Mouse (Mus musculus): Measurements from ENCODE around the gene Auts2.
A peak's percentile ranks its signal among the peaks of the same experiment; 100 is the strongest.
"Not testable (repeated sequence)": the region's sequence is repeated elsewhere in the genome, so short reads cannot be mapped to it uniquely, and the experiment has no call there.

Auts2 gene

GRCm38 (mm10) chr5:132543118-132544071 lies at the start of gene Auts2:
TSS of gene Auts2 (minus strand) at chr5:132543344.
- peak; percentile 85 for DNase-seq (ENCODE audit: low spot score)

GRCm38 (mm10) chr5:132591721-132592695 lies 48.9 kb upstream of the Auts2 start:
- DNase-seq (ENCODE audit: low spot score): no peak

GRCm38 (mm10) chr5:132579774-132580173 lies 36.6 kb upstream of the Auts2 start:
- DNase-seq (ENCODE audit: low spot score): peak; percentile 15

- not testable (repeated sequence) for DNase-seq (ENCODE audit: low spot score)
These were observed 17.6 kb upstream of the Auts2 start for GRCm38 (mm10) chr5:132560771-132561170.

GRCm38 (mm10) chr5:132545761-132546160 lies 2.6 kb upstream of the Auts2 start:
- DNase-seq (ENCODE audit: low spot score): no peak

GRCm38 (mm10) chr5:132544176-132544995 lies 1.2 kb upstream of the Auts2 start:
- DNase-seq (ENCODE audit: low spot score): no peak

- no peak for DNase-seq (ENCODE audit: low spot score)
These were observed 643 bp downstream of the Auts2 start for GRCm38 (mm10) chr5:132542381-132543020.

- no peak for DNase-seq (ENCODE audit: low spot score)
These were observed 1.2 kb downstream of the Auts2 start for GRCm38 (mm10) chr5:132541951-132542350.

- DNase-seq (ENCODE audit: low spot score): no peak
These were observed 1.7 kb downstream of the Auts2 start for GRCm38 (mm10) chr5:132541371-132541931.

GRCm38 (mm10) chr5:132540841-132541311 lies 2.3 kb downstream of the Auts2 start:
- peak; percentile 43 for DNase-seq (ENCODE audit: low spot score)

GRCm38 (mm10) chr5:132537475-132537874 lies 5.7 kb downstream of the Auts2 start:
- no peak for DNase-seq (ENCODE audit: low spot score)

- DNase-seq (ENCODE audit: low spot score): no peak
These were observed 16.7 kb downstream of the Auts2 start for GRCm38 (mm10) chr5:132526395-132526794.

GRCm38 (mm10) chr5:132521358-132521873 lies 21.7 kb downstream of the Auts2 start:
- no peak for DNase-seq (ENCODE audit: low spot score)

- no peak for DNase-seq (ENCODE audit: low spot score)
These were observed 25.3 kb downstream of the Auts2 start for GRCm38 (mm10) chr5:132517879-132518278.

GRCm38 (mm10) chr5:132514521-132514920 lies 28.6 kb downstream of the Auts2 start:
- no peak for DNase-seq (ENCODE audit: low spot score)

- no peak for DNase-seq (ENCODE audit: low spot score)
These were observed 29.9 kb downstream of the Auts2 start for GRCm38 (mm10) chr5:132513206-132513605.

GRCm38 (mm10) chr5:132509464-132509885 lies 33.7 kb downstream of the Auts2 start:
- peak; percentile 33 for DNase-seq (ENCODE audit: low spot score)

GRCm38 (mm10) chr5:132504893-132505292 lies 38.3 kb downstream of the Auts2 start:
- no peak for DNase-seq (ENCODE audit: low spot score)

GRCm38 (mm10) chr5:132503431-132503830 lies 39.7 kb downstream of the Auts2 start:
- no peak for DNase-seq (ENCODE audit: low spot score)

GRCm38 (mm10) chr5:132502036-132502435 lies 41.1 kb downstream of the Auts2 start:
- no peak for DNase-seq (ENCODE audit: low spot score)
